Mouse (Mus musculus) kidney, adult 10 weeks (tissue): ENCODE measurements around the gene Eif5. TPM values are rescaled to one million over a fixed set of nuclear protein-coding genes. Genes with fewer than 3 reads are reported as not detected.

ENCODE experiments used
- polyA plus RNA-seq: library from polyadenylated mRNA; stranded (reverse); fragments of 350-450 nt; fragmentation: Illumina TruSeq; extraction: RNeasy Lipid Tissue Mini Kit (QIAGEN cat#74804); gene quantifications from one replicate; pipeline ENCODE4 v1.2.3, GENCODE M21; 2014; ENCODE audit warnings: low read depth, low replicate concordance

Eif5 gene
- 610 TPM for polyA plus RNA-seq

GRCm38 (mm10) chr12:111537796-111538291, at the start of gene Eif5:
Gene Eif5 (plus strand): TSS chr12:111538016.

GRCm38 (mm10) chr12:111574074-111574886, 36.5 kb downstream of the Eif5 start, which contains the start of gene Mark3:
Gene Mark3 (plus strand): TSS chr12:111574523.

Other genes with a start within 250 kb of the Eif5 start
- gene Cdc42bpb, start 160.3 kb upstream of the Eif5 start, polyA plus RNA-seq: 8.8 TPM
- not detected for gene Lbhd2, start 131.2 kb upstream of the Eif5 start, polyA plus RNA-seq
- gene Exoc3l4, start 121.0 kb upstream of the Eif5 start, polyA plus RNA-seq: 0.28 TPM
- 6.7 TPM for gene Tnfaip2, start 95.5 kb upstream of the Eif5 start, polyA plus RNA-seq
- gene Gm266, start 52.2 kb upstream of the Eif5 start, polyA plus RNA-seq: 2.8 TPM
- gene Mark3, start 36.5 kb downstream of the Eif5 start, polyA plus RNA-seq: 228 TPM
- 1.2 TPM for gene Ckb, start 134.3 kb downstream of the Eif5 start, polyA plus RNA-seq
- gene Trmt61a, start 140.1 kb downstream of the Eif5 start, polyA plus RNA-seq: 0.28 TPM
- gene Bag5, start 175.2 kb downstream of the Eif5 start, polyA plus RNA-seq: 17.7 TPM
- gene Apopt1, start 175.2 kb downstream of the Eif5 start, polyA plus RNA-seq: 34.8 TPM
- gene Klc1, start 220.8 kb downstream of the Eif5 start, polyA plus RNA-seq: 2.7 TPM